Mouse (Mus musculus): ENCODE measurements around the gene Pdzd2. TPM values are rescaled to one million over a fixed set of nuclear protein-coding genes. Genes with fewer than 3 reads are reported as not detected.

Gene Pdzd2
- total RNA-seq, 2 experiments from 2014 or later: 31.5 to 34.4 TPM

DNA sequence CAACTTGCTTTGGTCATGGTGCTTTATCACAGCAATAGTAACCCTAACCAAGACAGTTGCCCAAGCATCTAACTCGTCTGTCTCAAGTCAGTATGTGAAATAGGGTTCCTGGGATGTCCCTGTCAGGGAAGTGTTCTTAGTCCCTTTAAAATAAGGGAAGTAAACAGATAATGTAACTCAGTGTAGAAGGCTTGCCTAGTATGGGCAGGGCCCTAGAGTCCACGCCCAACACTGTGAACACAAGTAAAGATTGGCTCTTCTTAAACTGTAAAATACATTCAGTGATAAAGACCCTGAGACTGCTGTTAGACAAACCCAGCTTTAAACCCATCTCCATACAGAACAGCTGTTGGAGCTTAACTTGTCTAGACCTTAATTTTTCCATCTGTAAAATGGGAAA, 57.8 kb downstream of the Pdzd2 start:
- no peak for DNase-seq

DNA sequence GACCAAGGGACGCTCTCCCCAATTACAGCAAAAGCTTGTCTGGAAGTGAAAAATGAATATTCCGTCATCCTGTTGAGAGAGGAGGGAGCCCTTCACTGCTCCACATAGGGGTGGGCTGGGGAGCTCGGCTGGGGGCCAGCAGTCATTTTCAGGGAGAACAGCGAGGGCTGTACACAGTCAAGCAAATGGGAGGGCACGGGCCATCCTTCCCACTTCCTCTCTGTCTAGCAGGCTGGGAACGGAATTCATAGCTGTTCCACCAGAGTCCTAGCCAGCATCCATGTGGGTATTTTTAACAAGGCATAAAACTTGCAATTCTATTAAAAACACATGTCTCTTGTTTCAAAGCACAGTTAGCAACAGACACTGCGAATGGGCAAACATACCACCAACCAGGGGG, 59.0 kb downstream of the Pdzd2 start:
- peak; percentile 62 for DNase-seq

More for the DNA sequence above, 57.8 kb downstream of the Pdzd2 start:
- intact Hi-C loops (cut with DNase I; ENCODE audit: low total_unique reads): loop anchor here (10.0 kb wide), 1 partner anchor 103 kb away; no protein-coding TSS in a partner anchor

GRCm38 (mm10) chr15:12679996-12680395, 59.7 kb downstream of the Pdzd2 start:
- intact Hi-C loops (cut with DNase I; ENCODE audit: low total_unique reads): loop anchor here (10.0 kb wide), 1 partner anchor 105 kb away; no protein-coding TSS in a partner anchor
- no peak for DNase-seq

More for the DNA sequence above, 59.0 kb downstream of the Pdzd2 start:
- intact Hi-C loops (cut with DNase I; ENCODE audit: low total_unique reads): loop anchor here (10.0 kb wide), 1 partner anchor 104 kb away; no protein-coding TSS in a partner anchor

DNA sequence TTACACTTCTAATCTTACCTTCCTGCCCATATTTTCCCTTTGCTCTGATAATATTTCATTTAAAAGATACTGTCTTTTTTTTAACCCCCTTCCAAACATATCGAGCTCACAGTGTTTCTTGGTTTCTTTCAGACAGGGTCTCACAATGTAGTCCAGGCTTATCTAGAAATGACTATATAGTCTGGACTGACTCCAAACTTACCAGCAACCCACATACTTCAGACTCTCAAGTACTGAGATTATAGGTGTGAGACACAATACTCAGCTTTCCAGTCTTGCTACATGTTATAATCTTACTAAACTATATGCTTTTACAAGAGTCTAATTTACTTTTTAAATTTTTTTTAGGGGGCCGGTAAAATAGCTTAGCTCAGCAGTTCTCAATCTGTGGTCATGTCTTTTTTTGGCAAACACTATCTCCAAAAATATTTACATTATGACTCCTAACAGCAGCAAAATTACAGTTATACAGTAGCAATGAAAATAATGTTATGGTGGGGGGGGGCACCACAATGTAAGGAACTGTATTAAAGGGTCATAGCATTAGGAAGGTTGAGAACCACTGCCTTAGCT, 61.1 kb downstream of the Pdzd2 start:
- intact Hi-C loops (cut with DNase I; ENCODE audit: low total_unique reads): no loop called here
- DNase-seq: no peak

DNA sequence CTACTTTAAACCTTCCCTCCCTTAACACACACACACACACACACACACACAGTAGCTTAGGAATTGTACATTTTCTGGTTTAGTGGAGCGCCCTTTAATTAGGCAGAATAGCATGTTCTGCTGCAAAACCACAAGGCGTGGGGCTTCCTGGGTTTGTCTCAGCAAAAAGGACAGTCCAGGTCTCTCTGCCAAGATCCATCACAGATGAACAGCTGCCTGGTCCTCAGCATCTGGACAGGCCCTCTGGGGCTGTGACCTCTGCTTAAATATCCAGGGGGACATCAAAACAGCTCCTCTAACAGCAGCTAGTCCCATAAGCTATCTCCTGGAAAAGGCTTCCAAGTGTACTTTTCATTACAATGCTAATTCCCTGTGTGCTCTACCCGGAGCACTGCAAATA, 64.4 kb downstream of the Pdzd2 start:
- intact Hi-C loops (cut with DNase I; ENCODE audit: low total_unique reads): no loop called here
- DNase-seq: peak; percentile 30

DNA sequence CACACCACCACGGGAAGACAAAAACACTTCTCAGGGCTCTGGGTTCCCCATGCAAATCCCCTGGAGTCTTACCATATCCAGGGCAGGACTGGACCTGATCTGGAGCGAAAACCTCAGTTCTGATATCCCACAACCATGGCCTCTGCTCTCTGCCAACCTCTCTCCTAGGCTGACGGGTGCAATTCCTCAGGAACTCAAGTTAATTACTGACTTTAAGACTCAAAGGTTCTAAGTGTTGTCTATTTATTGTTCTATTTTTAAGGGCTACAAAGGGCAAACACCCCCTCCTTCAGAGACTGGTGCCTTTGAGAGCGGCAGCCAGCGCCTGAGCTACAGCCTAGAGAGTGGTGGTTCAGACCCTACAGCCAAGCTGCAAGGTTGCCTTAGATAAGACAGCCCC, 65.7 kb downstream of the Pdzd2 start:
- no peak for DNase-seq
- intact Hi-C loops (cut with DNase I; ENCODE audit: low total_unique reads): no loop called here

GRCm38 (mm10) chr15:12667760-12668520, 71.8 kb downstream of the Pdzd2 start:
- no peak for DNase-seq
- intact Hi-C loops (cut with DNase I; ENCODE audit: low total_unique reads): no loop called here

DNA sequence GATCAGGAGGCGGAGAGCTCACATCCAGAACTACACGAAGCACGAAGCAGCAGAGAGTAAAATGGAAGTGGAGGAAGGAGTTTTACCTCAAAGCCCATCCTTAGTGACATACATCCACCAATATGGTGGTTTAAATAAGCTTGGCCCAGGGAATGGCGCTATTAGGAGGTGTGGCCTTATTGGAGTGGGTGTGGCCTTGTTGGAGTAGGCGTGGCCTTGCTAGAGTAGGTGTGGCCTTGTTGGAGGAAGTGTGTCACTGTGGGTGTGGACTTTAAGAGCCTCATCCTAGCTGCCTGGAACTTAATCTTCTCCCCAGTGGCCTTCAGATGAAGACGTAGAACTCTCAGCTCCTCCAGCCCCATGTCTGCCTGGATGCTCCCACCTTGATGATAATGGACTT, 73.8 kb downstream of the Pdzd2 start:
- DNase-seq: no peak
- intact Hi-C loops (cut with DNase I; ENCODE audit: low total_unique reads): no loop called here

- intact Hi-C loops (cut with DNase I; ENCODE audit: low total_unique reads): no loop called here
- DNase-seq: no peak
These were observed 76.4 kb downstream of the Pdzd2 start for GRCm38 (mm10) chr15:12663351-12663750.

- DNase-seq: no peak
- intact Hi-C loops (cut with DNase I; ENCODE audit: low total_unique reads): no loop called here
These were observed 79.4 kb downstream of the Pdzd2 start for GRCm38 (mm10) chr15:12660320-12660719.

GRCm38 (mm10) chr15:12655959-12656662, 83.6 kb downstream of the Pdzd2 start:
- DNase-seq: no peak
- intact Hi-C loops (cut with DNase I; ENCODE audit: low total_unique reads): no loop called here

DNA sequence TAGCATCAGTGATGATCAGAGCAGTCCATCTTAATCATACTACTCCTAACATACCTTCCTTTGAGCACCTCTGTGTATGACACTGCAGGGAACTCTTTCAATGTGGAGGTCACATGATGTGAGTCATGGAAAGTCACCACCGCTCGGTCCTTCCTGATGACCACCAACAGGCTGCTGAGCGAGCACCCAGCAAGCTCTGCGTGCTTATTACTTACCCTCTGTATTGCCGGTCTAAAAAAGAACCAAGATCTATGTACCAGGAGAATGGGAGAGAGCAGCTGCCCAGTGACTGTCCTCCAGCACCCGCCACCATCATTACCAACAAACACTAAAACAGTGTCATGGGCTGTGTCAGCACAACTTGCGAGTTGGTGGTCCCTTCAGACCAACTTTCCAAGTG, 84.4 kb downstream of the Pdzd2 start:
- DNase-seq: no peak
- intact Hi-C loops (cut with DNase I; ENCODE audit: low total_unique reads): no loop called here

DNA sequence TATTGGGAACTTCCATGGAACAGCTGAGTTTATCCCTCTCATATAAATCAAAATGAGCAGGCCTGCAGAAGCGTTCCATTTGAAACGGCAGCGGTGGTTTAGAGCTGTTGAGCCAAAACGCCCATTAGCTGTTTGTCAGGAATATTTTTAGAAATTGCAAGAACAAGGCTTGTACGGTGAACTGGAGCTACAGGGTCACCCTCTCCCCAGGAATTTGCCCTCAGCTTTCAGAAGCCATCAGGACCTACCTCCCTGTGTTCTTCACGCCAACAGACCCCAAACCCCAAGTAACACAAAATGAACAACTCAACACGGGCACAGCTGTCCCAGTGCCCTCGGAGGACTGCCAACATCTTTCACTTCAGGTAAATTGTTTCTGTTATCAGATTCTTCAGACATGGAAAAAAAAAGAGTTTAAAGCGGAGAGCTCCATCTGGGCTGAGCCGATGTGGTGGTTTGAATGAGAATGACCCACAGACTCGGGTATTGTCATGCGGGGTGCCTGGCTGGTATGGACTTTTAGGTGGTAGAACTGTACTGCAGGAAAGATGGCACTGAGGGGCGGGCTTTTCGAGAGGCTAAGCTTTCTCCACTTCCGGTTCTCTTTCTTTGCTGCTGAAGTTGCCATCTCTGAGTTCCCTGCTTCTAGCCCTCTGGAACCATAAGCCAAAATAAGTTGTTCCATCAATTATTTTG, 87.2 kb downstream of the Pdzd2 start:
- intact Hi-C loops (cut with DNase I; ENCODE audit: low total_unique reads): no loop called here
- no peak for DNase-seq

DNA sequence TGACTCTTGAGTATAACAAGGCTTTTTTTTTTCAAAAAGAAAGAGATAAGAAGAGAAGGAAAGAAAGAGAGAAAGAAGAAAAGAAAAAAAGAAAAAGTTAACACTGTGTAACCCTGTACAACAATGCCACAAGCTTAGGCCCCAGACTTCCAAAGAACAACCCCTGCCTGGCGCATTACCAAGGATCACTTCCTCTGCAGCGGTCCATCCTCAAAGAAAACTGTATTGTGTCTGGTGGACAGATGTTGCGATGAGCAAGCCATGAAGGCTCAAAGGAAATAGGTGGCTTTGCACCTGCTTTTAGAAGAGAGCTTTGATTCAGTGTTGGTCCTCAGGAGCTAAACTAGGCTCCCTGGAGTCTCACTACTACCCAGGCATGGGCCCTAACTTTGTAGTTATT, 89.5 kb downstream of the Pdzd2 start:
- intact Hi-C loops (cut with DNase I; ENCODE audit: low total_unique reads): no loop called here
- no peak for DNase-seq

DNA sequence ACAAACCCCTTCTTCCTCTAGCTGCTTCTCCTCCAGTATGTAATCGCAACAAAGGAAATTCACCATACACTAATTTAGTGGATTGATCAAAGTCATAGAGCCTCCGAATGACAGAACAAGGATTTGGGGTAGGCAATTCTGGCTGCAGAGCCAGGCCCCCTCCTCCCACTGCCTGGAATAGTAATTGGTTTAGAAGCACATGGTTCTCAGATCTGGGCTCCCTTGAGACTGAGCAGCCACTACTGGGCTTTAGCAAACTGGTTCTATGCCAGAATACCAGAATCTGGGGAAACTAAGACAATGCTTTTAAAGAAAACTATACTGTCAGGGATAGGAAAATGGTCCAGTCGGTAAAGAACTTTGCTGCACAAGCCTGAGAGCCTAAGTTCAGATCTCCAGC, 90.0 kb downstream of the Pdzd2 start:
- intact Hi-C loops (cut with DNase I; ENCODE audit: low total_unique reads): no loop called here
- DNase-seq: no peak

- intact Hi-C loops (cut with DNase I; ENCODE audit: low total_unique reads): no loop called here
- DNase-seq: no peak
These were observed 90.6 kb downstream of the Pdzd2 start for GRCm38 (mm10) chr15:12649131-12649530.

DNA sequence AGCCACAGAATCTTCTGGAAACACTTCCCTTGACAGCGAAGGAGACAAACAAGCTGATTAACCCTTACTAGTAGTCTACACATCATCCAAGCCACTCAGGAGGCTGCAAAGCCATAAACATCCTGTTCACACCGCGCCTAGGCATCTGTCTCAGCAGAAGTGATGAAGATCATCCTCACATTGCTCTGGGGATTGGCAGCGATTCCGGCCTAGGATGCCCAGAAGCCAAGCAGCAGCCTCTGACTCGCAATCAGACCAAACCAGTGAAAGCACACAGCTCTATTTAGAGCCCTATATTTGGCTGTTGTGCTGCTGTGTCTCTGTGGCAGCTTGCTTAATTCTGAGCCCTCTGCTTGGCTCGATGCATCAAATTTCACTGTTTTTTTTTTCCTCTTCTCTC, 99.0 kb downstream of the Pdzd2 start:
- DNase-seq: peak; percentile 71

DNA sequence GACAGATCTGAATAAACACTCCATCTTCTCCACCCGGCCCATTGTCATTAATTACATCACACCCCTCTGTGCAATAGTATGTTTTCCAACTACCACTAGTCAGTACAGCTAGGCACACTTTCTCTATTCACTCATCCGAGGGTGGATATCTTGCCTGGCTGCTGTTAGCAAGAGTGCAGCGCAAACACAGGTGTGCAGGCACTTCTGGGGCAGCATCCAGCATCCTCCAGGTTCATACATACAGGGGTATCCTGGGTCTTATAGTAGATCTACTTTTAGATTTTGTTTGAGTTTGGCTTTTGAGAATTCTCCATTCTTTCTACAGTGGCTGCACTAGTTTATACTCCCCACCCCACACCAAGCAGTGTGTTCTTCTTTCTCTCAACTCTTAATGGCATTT, 99.9 kb downstream of the Pdzd2 start:
- DNase-seq: no peak
- intact Hi-C loops (cut with DNase I; ENCODE audit: low total_unique reads): loop anchor here (5.0 kb wide), 1 partner anchor 63 kb away; no protein-coding TSS in a partner anchor

More for the DNA sequence above, 99.0 kb downstream of the Pdzd2 start:
- intact Hi-C loops (cut with DNase I; ENCODE audit: low total_unique reads): loop anchor here (5.0 kb wide), 1 partner anchor 62 kb away; no protein-coding TSS in a partner anchor

DNA sequence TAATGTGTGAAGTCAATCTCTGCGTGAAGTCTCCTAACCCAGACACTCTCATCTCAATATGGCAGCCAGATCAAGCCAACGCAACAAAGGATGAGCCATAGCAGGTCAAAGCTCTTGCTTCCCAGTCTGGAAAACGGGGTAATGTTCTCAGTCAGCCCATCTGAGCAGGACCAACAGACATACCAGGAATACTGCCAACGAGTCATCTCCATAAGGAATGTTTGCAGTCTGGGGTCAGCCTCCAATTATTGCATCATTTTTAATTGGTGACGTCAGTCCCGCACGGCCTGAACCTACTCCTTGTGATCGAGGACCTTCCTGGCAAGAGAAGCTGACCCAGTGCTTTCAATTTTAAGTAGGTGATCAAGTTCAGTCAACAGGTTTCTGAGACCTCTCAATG, 100.5 kb downstream of the Pdzd2 start:
- no peak for DNase-seq
- intact Hi-C loops (cut with DNase I; ENCODE audit: low total_unique reads): no loop called here

All from gastrocnemius, postnatal 14 days (tissue).